Mouse (Mus musculus) megakaryocyte, embryonic 14.5 days (primary cell): ENCODE measurements around the gene 2200002D01Rik.

ENCODE experiments used
- FLI1 ChIP-seq: IDR thresholded peaks from 2 replicates; pipeline ENCODE4 v1.6.1; 2012; ENCODE audit warnings: low read length, inconsistent platforms, mixed read lengths
- GATA1 ChIP-seq: IDR thresholded peaks from 3 replicates; pipeline ENCODE4 v1.6.1; 2012; ENCODE audit warnings: mixed read lengths, low read length, inconsistent platforms, borderline replicate concordance

DNA sequence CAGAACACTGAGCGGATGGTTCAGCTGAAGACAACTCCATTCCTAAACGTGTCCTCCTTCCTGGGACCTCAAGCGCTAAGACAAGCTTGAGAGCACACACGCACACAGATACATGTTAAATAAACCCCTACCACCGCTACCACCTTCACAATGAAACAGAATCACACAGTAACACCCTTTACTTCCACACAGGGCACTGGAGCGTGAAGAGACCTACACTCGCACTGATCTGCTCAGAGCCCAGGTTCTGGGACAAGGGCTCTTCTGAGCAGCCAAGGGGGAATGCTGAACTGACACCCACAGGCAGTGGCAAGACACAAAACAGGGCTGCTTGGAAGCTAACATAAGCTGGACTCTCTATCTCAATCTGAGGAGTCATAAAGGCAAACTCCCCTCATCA lies 17.4 kb upstream of the 2200002D01Rik start:
- TF ChIP-seq GATA1, result no peak
- TF ChIP-seq FLI1, result no peak
